Mouse (Mus musculus) monocyte, adult 2 months (primary cell): ENCODE data around the gene Cntnap2.

Experiments used
- DNase-seq, 2 experiments: peaks; one replicate each; pipeline ENCODE4 v3.0.0; 2022; ENCODE audit warnings: low spot score in 2 of 2, low read depth in 1 of 2

Gene Cntnap2

GRCm38 (mm10) chr6:45885486-45885885 lies 826.3 kb downstream of the Cntnap2 start:
- no peak for DNase-seq

GRCm38 (mm10) chr6:45887901-45888300 lies 828.7 kb downstream of the Cntnap2 start:
- no peak for DNase-seq

GRCm38 (mm10) chr6:45938263-45938662 lies 879.1 kb downstream of the Cntnap2 start:
- DNase-seq = no peak

- no peak for DNase-seq
Measured at GRCm38 (mm10) chr6:45938775-45939174, 879.6 kb downstream of the Cntnap2 start.

DNA sequence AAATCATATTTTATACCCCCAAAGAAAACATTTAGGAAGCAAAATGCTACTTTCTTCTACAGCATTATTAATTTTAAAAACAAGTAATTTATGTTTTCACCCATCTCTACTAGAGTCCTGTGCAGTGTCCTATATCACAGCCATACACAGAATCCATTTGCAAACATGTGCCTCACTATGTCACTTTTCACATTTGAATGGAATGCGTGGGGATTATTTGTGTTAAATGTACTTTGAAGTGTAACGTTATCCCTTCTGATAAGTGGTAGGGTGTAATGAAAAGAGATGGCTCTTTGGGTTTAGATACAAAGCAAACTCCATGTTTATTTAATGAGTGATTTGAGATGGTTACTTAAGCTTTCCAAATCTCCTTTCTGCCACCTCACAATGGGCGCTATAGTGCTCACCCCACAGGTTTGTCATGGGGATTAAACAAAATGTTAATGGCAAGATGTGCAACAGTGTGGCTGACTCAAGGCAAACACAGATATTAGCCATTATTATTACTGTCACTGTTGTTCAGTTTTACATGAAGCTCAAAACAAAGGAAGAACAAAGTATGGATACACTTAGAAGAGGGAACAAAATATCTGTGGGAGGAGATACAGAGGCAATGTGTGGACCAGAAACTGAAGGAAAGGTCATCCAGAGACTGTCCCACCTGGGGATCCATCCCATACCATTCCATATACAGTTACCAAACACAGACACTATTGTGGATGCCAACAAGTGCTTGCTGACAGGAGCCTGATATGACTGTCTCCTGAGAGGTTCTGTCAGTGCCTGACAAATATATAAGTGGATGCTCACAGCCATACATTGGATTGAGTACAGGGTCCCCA lies 886.2 kb downstream of the Cntnap2 start:
- no peak for DNase-seq

- DNase-seq = no peak
Measured at GRCm38 (mm10) chr6:45954773-45955172, 895.6 kb downstream of the Cntnap2 start.

DNA sequence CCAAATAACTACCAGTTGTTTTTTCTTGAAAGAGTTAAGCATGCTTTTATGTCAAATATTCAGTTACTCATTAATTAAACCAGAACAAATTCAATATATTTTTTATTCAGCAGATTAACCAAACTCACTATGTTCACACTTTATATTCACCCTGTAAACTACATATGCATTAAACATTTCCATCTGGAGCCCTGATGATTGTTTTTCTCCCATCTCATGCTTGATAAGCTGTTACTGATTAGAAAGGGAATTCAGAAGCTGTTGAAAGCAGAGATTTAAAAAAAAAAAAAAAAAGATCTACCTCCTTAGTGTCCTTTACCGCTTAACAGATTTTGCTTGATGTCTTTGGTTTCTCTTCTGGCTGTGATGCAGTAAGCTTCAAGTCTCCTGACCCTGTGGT lies 905.3 kb downstream of the Cntnap2 start:
- DNase-seq = no peak

DNA sequence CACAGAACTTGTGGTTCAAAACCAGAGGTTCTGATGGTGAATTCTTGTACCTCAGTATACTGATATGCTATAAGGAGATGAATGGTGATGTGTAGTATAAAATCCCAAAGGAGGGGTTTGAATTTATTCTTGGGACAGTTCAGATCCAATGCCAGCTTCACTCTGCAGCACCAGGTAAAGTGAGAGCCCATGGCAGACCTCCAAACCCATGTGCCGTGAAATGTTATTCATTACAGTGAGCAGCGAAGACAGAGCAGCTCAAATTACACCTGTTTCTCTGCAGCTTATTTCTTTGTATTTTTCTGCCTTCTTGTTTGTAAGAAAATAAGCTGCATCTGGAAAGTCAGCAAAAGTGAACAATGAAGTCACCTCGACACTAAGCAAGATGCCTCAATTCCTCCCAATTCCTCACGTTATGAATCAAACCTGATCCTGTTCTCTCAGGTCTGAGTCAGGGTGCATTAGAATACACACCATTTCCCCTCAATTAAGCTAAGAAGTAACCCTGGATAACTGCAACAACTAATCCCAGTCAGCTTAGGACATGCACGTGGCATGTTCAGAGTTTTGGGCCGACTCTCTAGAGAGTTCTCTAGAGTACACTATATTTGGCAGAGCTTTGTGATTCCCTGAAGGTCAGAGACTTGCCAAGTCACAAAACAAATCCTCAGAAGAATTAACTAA lies 915.5 kb downstream of the Cntnap2 start:
- no peak for DNase-seq

DNA sequence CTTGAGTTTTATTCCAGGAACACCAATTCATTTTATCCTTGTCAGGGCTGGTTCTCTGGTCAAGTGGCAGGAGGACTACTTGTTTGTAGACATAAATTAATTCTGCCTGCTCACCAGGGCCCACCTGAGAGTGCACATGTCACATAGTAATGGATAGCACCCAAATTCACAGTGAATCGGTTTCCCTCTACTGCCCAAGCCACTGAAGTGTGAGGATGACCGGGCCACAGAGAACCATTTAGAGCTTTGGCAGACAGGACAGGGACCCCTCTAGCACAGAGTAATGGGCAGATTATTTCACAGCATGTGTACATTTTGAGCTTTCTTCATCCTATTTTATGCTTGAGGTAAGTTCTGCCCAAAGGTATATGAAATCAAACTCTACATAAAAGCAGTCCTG lies 920.0 kb downstream of the Cntnap2 start:
- DNase-seq = no peak

DNA sequence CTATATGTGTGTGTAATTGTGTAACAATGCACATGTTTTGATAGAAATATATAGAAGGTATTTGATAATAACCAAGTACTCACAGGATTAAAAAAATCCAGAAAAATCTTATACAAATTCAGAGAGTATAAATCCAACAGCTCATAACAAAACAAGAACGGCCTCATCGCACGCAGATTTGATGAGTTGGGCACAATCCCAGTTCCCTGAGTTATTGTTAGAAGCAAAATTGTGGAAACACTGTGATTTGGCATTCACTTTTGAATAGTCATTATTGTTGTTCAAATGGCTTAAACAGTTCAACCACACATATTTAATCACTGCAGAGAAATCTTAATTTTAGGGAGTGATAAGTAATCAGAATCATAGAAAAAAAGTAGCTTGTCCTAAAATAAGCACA lies 928.9 kb downstream of the Cntnap2 start:
- DNase-seq = no peak

- DNase-seq = no peak
Measured at GRCm38 (mm10) chr6:45991086-45991485, 931.9 kb downstream of the Cntnap2 start.

DNA sequence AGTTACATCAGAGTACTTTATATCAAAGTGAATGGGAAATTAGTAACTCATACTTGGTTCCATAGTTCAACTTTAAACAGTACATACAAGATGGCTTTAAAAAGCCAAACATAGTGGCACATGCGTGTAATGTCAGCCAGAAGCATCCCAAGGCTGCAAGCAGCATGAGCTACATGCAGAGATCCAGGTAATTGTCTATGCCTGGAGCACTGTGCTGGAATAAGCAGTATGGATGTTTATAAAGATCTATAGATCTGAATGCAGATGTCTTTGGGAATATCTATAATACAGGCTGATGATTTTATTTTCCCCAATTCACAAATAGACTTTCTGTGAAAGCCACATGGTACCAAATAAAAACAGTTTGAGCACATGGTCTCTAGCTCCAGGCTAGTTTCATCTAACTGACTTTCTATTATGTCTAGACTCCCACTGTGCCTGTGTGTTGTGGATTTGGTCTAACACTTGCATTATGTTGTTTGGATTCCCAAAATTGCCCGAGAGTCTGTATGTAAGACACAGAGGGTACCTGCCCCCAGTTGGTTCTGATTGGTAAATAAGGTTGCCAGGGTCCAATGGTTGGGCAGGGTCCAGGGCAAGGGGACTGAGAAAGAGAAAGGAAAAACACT lies 963.5 kb downstream of the Cntnap2 start:
- no peak for DNase-seq

- no peak for DNase-seq
Measured at GRCm38 (mm10) chr6:46031821-46032594, 972.9 kb downstream of the Cntnap2 start.

DNA sequence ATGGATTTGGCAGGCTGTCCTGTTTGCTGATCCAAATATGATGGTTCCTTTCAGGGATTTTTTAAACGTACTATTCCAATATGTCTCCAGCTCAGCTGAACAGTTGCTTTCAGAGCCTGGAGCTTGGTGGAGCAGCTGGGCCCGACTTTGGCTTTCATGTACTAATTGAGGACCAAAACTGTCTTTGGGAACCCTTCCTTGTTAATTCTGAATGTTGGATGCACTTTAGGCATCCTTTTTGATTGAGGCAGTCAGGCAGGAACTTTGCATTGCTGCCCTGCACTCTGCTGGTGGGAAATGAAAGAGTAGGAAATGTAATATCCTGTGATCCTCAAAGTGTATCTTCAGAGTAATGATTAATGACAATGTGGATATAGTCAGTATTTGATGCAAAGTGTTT lies 974.0 kb downstream of the Cntnap2 start:
- DNase-seq = no peak

DNA sequence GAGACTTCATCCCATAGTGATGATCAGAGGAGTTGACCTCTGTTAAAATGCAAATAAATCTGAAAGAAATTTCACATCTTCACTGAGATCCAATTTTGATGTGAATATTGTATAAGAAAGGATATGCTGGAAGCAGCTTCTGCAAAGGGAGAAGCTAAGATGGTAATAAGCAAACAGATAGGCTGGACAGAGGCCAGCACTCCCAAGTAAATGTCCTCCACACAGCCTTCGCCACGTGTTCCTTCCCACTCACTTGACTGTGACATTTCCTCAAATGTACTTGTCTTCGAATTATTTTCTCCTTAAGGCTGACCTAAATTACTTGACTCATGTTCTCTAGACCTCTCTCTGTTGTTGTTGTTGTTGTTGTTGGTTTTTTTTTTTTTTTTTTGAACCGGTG lies 981.5 kb downstream of the Cntnap2 start:
- DNase-seq = no peak

- DNase-seq = no peak
Measured at GRCm38 (mm10) chr6:46080236-46080635, 1021.1 kb downstream of the Cntnap2 start.

DNA sequence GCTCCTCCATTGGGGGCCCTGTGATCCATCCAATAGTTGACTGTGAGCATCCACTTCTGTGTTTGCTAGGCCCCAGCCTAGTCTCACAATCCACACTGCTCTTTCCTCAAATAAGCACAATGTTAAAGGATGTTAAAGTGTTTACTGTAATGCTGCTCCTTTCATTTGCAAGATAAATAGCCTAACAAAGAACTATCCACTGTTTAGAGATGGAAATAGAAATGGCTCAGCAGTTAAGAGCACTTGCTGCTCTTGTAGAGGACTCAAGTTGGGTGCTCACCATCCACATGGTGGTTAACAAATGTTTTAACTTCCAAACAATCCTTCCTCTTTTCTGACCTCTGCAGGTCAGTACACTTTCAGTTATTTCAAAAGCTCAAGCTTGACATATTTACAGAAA lies 1022.3 kb downstream of the Cntnap2 start:
- no peak for DNase-seq

DNA sequence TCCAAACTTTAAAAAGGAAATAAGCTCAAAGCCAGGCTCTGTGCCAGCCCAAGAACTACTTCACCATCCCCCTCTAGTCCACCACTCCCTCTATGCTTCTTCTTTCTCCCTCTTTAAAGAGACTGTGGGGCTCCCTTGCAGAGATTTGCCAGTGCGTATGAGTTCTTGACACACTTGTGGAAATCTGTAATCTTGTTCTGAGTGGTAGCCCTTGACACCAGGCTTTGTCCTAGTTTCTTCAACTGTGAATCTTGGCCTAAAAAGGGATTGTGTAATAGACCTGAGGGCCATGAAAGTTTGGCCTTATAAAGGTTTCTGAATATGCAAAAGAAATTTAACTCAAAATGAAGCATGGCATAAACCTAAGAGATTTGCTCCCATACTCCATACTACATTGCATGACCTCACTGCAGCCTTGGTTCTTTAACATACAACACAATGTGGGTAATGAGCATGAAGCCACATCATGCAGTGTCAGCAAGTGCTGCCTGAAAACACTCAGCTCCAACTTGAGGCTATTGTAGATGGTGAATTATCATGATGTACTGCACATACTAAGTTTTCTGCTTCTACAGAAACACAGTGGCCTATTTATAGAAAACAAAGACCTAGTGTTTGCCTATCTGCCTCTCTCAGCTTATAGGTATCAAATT lies 1084.2 kb downstream of the Cntnap2 start:
- DNase-seq = no peak

- DNase-seq = no peak
Measured at GRCm38 (mm10) chr6:46166837-46167236, 1107.7 kb downstream of the Cntnap2 start.

DNA sequence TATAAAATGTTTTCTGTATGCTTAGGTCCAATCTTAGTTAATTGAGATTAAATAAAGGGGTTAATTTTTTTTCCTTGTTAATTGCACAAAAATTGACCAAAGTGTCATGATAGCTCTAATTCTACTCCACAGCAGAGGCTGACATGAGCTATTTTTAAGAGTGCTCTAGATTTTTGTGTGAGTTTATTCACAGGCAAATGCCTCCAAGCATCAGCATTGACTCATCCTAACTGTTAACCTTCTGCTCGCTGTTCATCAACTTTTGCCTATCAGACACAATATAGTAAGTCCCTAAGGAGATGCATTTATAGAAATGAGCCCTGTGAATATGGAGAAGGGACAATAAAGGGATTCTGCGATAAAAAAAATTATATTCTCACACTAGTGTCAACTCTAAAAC lies 1138.1 kb downstream of the Cntnap2 start:
- no peak for DNase-seq

DNA sequence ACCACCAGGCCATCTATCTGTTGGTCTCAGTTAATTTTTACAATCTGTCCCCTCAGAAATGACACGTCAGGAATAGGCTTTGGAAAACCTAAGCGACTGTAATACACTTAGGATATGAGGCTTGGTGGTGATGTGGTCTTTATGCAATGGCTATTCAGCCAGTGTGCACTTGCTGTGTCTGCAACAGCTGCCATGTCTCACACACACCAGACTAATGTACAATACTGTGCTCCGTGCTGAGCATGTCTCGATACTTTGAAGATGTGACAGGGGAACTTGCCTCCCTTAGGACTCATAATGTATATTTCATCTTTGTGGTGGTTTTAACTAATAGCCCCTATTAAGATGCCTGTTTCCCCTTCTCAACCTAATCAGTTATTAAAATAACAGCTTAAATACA lies 1142.7 kb downstream of the Cntnap2 start:
- no peak for DNase-seq
